Mouse (Mus musculus) bone marrow, adult 2 months (tissue): ENCODE data around the gene Kcng3.

ENCODE experiments used
- CTCF ChIP-seq: fragments of 200-500 bp; IDR thresholded peaks from 2 replicates; pipeline ENCODE4 v1.5.1; 2011; ENCODE audit warnings: low read length, control low read depth; ENCODE audit not compliant: control insufficient read depth, insufficient read depth
- POLR2A ChIP-seq: fragments of 200-500 bp; IDR thresholded peaks from 2 replicates; pipeline ENCODE4 v1.6.1; 2011; ENCODE audit warnings: low read depth, mild to moderate bottlenecking, control low read depth, low read length, borderline replicate concordance; ENCODE audit not compliant: control insufficient read depth

- no peak for TF ChIP-seq CTCF
- TF ChIP-seq POLR2A: no peak
Observed at GRCm38 (mm10) chr17:83664761-83665160, 33.1 kb upstream of the Kcng3 start.
